Mouse (Mus musculus) brain, embryonic 14.5 days (tissue): ENCODE results near the gene Oscp1.

Experiments
- CTCF ChIP-seq: fragments of 200-500 bp; IDR thresholded peaks from 2 replicates; pipeline ENCODE4 v1.5.1; 2012; ENCODE audit warnings: inconsistent platforms, mild to moderate bottlenecking, moderate library complexity, borderline replicate concordance; ENCODE audit not compliant: insufficient read depth, insufficient read length; ENCODE audit errors: extremely low read depth
- POLR2A ChIP-seq: fragments of 200-500 bp; IDR thresholded peaks from 2 replicates; pipeline ENCODE4 v1.6.1; 2012; ENCODE audit warnings: mild to moderate bottlenecking, inconsistent platforms, borderline replicate concordance; ENCODE audit not compliant: poor library complexity, insufficient read depth, insufficient read length, severe bottlenecking; ENCODE audit errors: extremely low read depth

GRCm38 (mm10) chr4:126104261-126105075 lies 46.1 kb downstream of the Oscp1 start:
- TF ChIP-seq POLR2A (no peak), CTCF (no peak)
